ENCODE assay signal across 10 mouse cellular contexts in the genomic region with DNA sequence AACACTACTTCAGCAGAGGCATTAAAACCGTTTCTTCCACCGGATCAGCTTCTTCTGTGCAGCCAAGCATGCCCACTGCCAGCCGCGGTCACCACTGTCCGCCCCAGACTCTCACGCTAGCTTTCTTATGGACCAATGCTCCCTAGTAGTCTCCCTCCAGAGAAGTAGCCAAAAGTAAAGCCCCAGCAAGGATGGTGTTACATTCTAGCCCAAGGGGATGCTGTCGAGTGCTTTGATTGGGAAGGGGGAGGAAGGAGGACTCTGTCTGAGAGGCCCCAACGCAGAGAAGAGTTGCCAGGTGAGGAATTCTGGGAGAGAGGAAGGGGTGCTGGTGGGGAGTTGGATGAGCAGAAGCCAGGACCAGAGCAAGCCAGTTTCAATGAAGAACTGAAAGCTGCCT. TPM values are rescaled to one million over a fixed set of nuclear protein-coding genes. Genes with fewer than 3 reads are reported as not detected.
DNase-seq lines count a peak whose midpoint lies in the region; ATAC-seq lines count a peak whose summit lies in the region.
"Had no signal": no experiment of that assay in that cellular context is flagged by ENCODE, and none has a peak within 500 bp of the region (broad histone marks: within the 10 kb centered on the region; RNA-seq: fewer than 3 reads in every experiment).

No protein-coding gene starts in this region.

- peak overlapping the region; percentile 9 to 18; a peak in 3 of 4 replicates for H3K4me3 ChIP-seq in heart, embryonic 14.5 days (ENCODE audit: control insufficient read depth in 1 of 2, insufficient read depth in 1 of 2, low read depth in 1 of 2, low read length in 2 of 2)
- no peak overlapping the region for H3K4me3 ChIP-seq in hindbrain, embryonic 11.5 days (ENCODE audit: low read depth, low read length)
- no peak overlapping the region; the same call in 1 of the 2 replicates for H3K4me3 ChIP-seq in midbrain, embryonic 11.5 days (ENCODE audit: low read depth, low read length)

- no peak overlapping the region for H3K27ac ChIP-seq in heart, embryonic 14.5 days (replicated peaks in 1 of 2; ENCODE audit: control insufficient read depth in 1 of 2, insufficient read depth in 1 of 2, low read depth in 2 of 2, low read length in 2 of 2)
- no peak overlapping the region for H3K27ac ChIP-seq in hindbrain, embryonic 11.5 days (ENCODE audit: low read depth, low read length)
- no peak overlapping the region for H3K27ac ChIP-seq in midbrain, embryonic 11.5 days (ENCODE audit: low read depth, low read length)

- H3K9ac ChIP-seq in heart, embryonic 14.5 days (ENCODE audit: low read length): no peak overlapping the region
- no peak overlapping the region for H3K9ac ChIP-seq in hindbrain, embryonic 11.5 days (ENCODE audit: low read depth, low read length)
- H3K9ac ChIP-seq in midbrain, embryonic 11.5 days (ENCODE audit: low read length): peak overlapping the region; percentile 29; the same call in 1 of the 2 replicates

- peaks cover 26% of the 10 kb centered on the region for H3K27me3 ChIP-seq in heart, embryonic 14.5 days (ENCODE audit: control insufficient read depth, insufficient read depth, low read length)
- H3K27me3 ChIP-seq in hindbrain, embryonic 11.5 days (ENCODE audit: control insufficient read depth, insufficient read depth, low read length): peaks cover 2% of the 10 kb centered on the region
- H3K27me3 ChIP-seq in midbrain, embryonic 11.5 days (ENCODE audit: control insufficient read depth, insufficient read depth, low read length): peaks cover 3% of the 10 kb centered on the region; the same call in 1 of the 2 replicates

- no peak for DNase-seq in heart, adult 11 months
- DNase-seq in R1 (ENCODE audit: low read depth, low spot score): peak; percentile 79
- peak; percentile 36 for DNase-seq in hindbrain, embryonic 11.5 days (ENCODE audit: low spot score)
- peak; percentile 90 for DNase-seq in midbrain, embryonic 11.5 days (ENCODE audit: low spot score, missing footprints)
- no peak for DNase-seq in urinary bladder, adult 2 months (ENCODE audit: low spot score)
- DNase-seq in layer of hippocampus, postnatal 25 days (ENCODE audit: extremely low spot score in 1 of 2, low spot score in 1 of 2): no peak
- DNase-seq in spleen, postnatal 10 days (ENCODE audit: low spot score in 2 of 2): no peak
- DNase-seq: heart, postnatal 4 days; lung, postnatal 36 days had no signal

- H3K4me2 ChIP-seq in heart, embryonic 14.5 days (ENCODE audit: low read length): peak overlapping the region; percentile 54
- H3K4me2 ChIP-seq in hindbrain, embryonic 11.5 days (replicated peaks; ENCODE audit: low read depth, low read length): peak overlapping the region; percentile 33
- H3K4me2 ChIP-seq in midbrain, embryonic 11.5 days: peak overlapping the region; percentile 37

- no peaks in the 10 kb centered on the region for H3K9me3 ChIP-seq in heart, embryonic 14.5 days (ENCODE audit: control insufficient read depth, low read length)
- H3K9me3 ChIP-seq in hindbrain, embryonic 11.5 days (ENCODE audit: control insufficient read depth, low read length): no peaks in the 10 kb centered on the region
- no peaks in the 10 kb centered on the region for H3K9me3 ChIP-seq in midbrain, embryonic 11.5 days (ENCODE audit: control insufficient read depth, low read length)

- WGBS in heart, embryonic 14.5 days: 6% methylated on average over 8 of the region's 8 CpGs
- 1% methylated on average over 7 of the region's 8 CpGs for WGBS in hindbrain, embryonic 11.5 days
- 2% methylated on average over 8 of the region's 8 CpGs for WGBS in midbrain, embryonic 11.5 days

- no peaks in the 10 kb centered on the region for H3K36me3 ChIP-seq in heart, embryonic 14.5 days (ENCODE audit: control insufficient read depth, insufficient read depth, low read length)
- H3K36me3 ChIP-seq in hindbrain, embryonic 11.5 days (ENCODE audit: control insufficient read depth, insufficient read depth, low read length): no peaks in the 10 kb centered on the region
- no peaks in the 10 kb centered on the region for H3K36me3 ChIP-seq in midbrain, embryonic 11.5 days (ENCODE audit: control insufficient read depth, insufficient read depth, low read length)

- no peak for ATAC-seq in heart, embryonic 14.5 days (ENCODE audit: insufficient number of reproducible peaks, insufficient read depth, low FRiP score, low read depth)
- no peak; the same call in 1 of the 2 replicates for ATAC-seq in hindbrain, embryonic 11.5 days (ENCODE audit: low FRiP score)
- peak; percentile 33; the same call in 1 of the 2 replicates for ATAC-seq in midbrain, embryonic 11.5 days (ENCODE audit: low FRiP score)

- peaks cover 5 to 16% of the 10 kb centered on the region in 2 experiments for H3K4me1 ChIP-seq in heart, embryonic 14.5 days (ENCODE audit: control insufficient read depth in 2 of 2, insufficient read depth in 2 of 2, low read length in 2 of 2)
- no peaks in the 10 kb centered on the region for H3K4me1 ChIP-seq in hindbrain, embryonic 11.5 days (replicated peaks; ENCODE audit: control insufficient read depth, insufficient read depth, low read length)
- peaks cover 6% of the 10 kb centered on the region for H3K4me1 ChIP-seq in midbrain, embryonic 11.5 days (ENCODE audit: control insufficient read depth, insufficient read depth, low read length)

RNA-seq across cellular contexts. Expression of gene Foxi3, which starts 11.1 kb away (rescaled TPM):
- not detected in 2 replicates for polyA plus RNA-seq in heart, embryonic 14.5 days (2014; fragmentation: Nextera tagmentation; extraction: Ambion mirVana)
- polyA plus RNA-seq in hindbrain, embryonic 11.5 days (2014; fragmentation: Nextera tagmentation; extraction: Ambion mirVana): not detected in 2 replicates
- polyA plus RNA-seq in midbrain, embryonic 11.5 days (2014; fragmentation: Nextera tagmentation; extraction: Ambion mirVana): not detected in 2 replicates
- not detected in 2 replicates for polyA plus RNA-seq in urinary bladder, adult 2 months (2012; rRNA removed)
- total RNA-seq in layer of hippocampus, postnatal 25 days (2021): not detected
- total RNA-seq: heart, postnatal 4 days had no signal

RNA-seq across cellular contexts. Expression of gene Tex37, which starts 48.7 kb away (rescaled TPM):
- not detected in 2 replicates for polyA plus RNA-seq in heart, embryonic 14.5 days (2014; fragmentation: Nextera tagmentation; extraction: Ambion mirVana)
- polyA plus RNA-seq in hindbrain, embryonic 11.5 days (2014; fragmentation: Nextera tagmentation; extraction: Ambion mirVana): not detected in 2 replicates
- not detected in 2 replicates for polyA plus RNA-seq in midbrain, embryonic 11.5 days (2014; fragmentation: Nextera tagmentation; extraction: Ambion mirVana)
- not detected in 2 replicates for polyA plus RNA-seq in urinary bladder, adult 2 months (2012; rRNA removed)
- total RNA-seq in layer of hippocampus, postnatal 25 days (2021): not detected
- total RNA-seq: heart, postnatal 4 days had no signal

Comparison
In these comparisons a context has a peak if more than half of its experiments do, and no peak if none do; other contexts are left out.
1. H3K4me3 ChIP-seq: peak in heart, embryonic 14.5 days (2 of 2); none in hindbrain, embryonic 11.5 days (single experiment) and midbrain, embryonic 11.5 days (single experiment).
2. DNase-seq: peak in R1 (single experiment), hindbrain, embryonic 11.5 days (single experiment) and midbrain, embryonic 11.5 days (single experiment); none in heart, adult 11 months (single experiment), urinary bladder, adult 2 months (single experiment), layer of hippocampus, postnatal 25 days (0 of 2) and spleen, postnatal 10 days (0 of 2).
3. Peak in every context shown above with its lines, with median percentiles within 50 percentile points of each other: H3K4me2 ChIP-seq.